In genomic region chrX:162268918-162269317, GRCm38 (mm10) we compare ENCODE assay signal across 13 mouse cellular contexts.
"Had no signal": no experiment of that assay in that cellular context is flagged by ENCODE, and none has a peak within 500 bp of the region (broad histone marks: within the 10 kb centered on the region; RNA-seq: fewer than 3 reads in every experiment).

No protein-coding gene starts in this region.

- H3K9me3 ChIP-seq: kidney, embryonic 15.5 days; limb, embryonic 10.5 days; megakaryocyte, embryonic 14.5 days; midbrain, embryonic 13.5 days had no signal

- ATAC-seq: intestine, embryonic 16.5 days; lung, postnatal 0 days; midbrain, embryonic 13.5 days had no signal

- H3K4me1 ChIP-seq: kidney, embryonic 15.5 days; limb, embryonic 10.5 days; megakaryocyte, embryonic 14.5 days had no signal

- H3K4me3 ChIP-seq: kidney, embryonic 15.5 days; limb, embryonic 10.5 days; megakaryocyte, embryonic 14.5 days; midbrain, embryonic 13.5 days had no signal

- DNase-seq: kidney, adult 2 months; kidney, postnatal 14 days; lung, adult 2 months; lung, postnatal 36 days; right cerebral cortex, adult 18-20 months; thymus, adult 2 months; thymus, postnatal 36 days had no signal

- H3K4me2 ChIP-seq: kidney, embryonic 15.5 days; midbrain, embryonic 13.5 days had no signal

- H3K27ac ChIP-seq: kidney, embryonic 15.5 days; limb, embryonic 10.5 days; midbrain, embryonic 13.5 days had no signal

- H3K36me3 ChIP-seq: kidney, embryonic 15.5 days; limb, embryonic 10.5 days; midbrain, embryonic 13.5 days had no signal

- H3K9ac ChIP-seq: kidney, embryonic 15.5 days; midbrain, embryonic 13.5 days had no signal
